Mouse (Mus musculus) midbrain, embryonic 15.5 days (tissue): ENCODE data around the gene Ndufv1. TPM values are rescaled to one million over a fixed set of nuclear protein-coding genes. Genes with fewer than 3 reads are reported as not detected.

ENCODE experiments used
- ATAC-seq: fragments of 200-750 bp; cut with Nextera tagmentation; replicated peaks from 2 replicates; pipeline ENCODE4 v1.8.0; 2017; ENCODE audit warnings: moderate TSS enrichment
- H3K27ac ChIP-seq: fragments of 300-500 bp; sonication (generic); 2 replicates; pipeline ENCODE4 v1.5.1; 2015; ENCODE audit warnings: mild to moderate bottlenecking, inconsistent platforms
- H3K27me3 ChIP-seq: fragments of 300-500 bp; sonication (generic); replicated peaks from 2 replicates; pipeline ENCODE4 v1.6.1; 2015; ENCODE audit warnings: inconsistent platforms
- H3K36me3 ChIP-seq: fragments of 300-500 bp; sonication (generic); replicated peaks from 2 replicates; pipeline ENCODE4 v1.6.1; 2015; ENCODE audit warnings: inconsistent platforms
- H3K4me1 ChIP-seq: fragments of 300-500 bp; sonication (generic); 2 replicates; pipeline ENCODE4 v1.6.1; 2015; ENCODE audit warnings: inconsistent platforms
- H3K4me2 ChIP-seq: fragments of 300-500 bp; sonication (generic); 2 replicates; pipeline ENCODE4 v1.6.1; 2015; ENCODE audit warnings: inconsistent platforms, mild to moderate bottlenecking, moderate library complexity
- H3K4me3 ChIP-seq: fragments of 300-500 bp; sonication (generic); 2 replicates; pipeline ENCODE4 v1.5.1; 2015; ENCODE audit warnings: mild to moderate bottlenecking, inconsistent platforms
- H3K9ac ChIP-seq: fragments of 300-500 bp; sonication (generic); 2 replicates; pipeline ENCODE4 v1.6.1; 2015; ENCODE audit warnings: mild to moderate bottlenecking, inconsistent platforms
- H3K9me3 ChIP-seq: fragments of 300-500 bp; sonication (generic); 2 replicates; pipeline ENCODE4 v1.6.1; 2016; ENCODE audit warnings: inconsistent platforms
- WGBS: fragments of 180-500 bp; shearing (Covaris S2); methylation state at CpG from one replicate; pipeline ENCODE4 v1.1.7; 2015; ENCODE audit warnings: mixed read lengths; 5-methylcytosine and 5-hydroxymethylcytosine counted together
- polyA plus RNA-seq: library from polyadenylated mRNA; unstranded; fragments of >200 nt; fragmentation: Nextera tagmentation; extraction: Ambion mirVana; gene quantifications from 2 replicates; pipeline ENCODE4 v1.2.1, GENCODE M21; 2015

The Ndufv1 gene
- polyA plus RNA-seq, 1 experiment from 2014 or later: 239 TPM

DNA sequence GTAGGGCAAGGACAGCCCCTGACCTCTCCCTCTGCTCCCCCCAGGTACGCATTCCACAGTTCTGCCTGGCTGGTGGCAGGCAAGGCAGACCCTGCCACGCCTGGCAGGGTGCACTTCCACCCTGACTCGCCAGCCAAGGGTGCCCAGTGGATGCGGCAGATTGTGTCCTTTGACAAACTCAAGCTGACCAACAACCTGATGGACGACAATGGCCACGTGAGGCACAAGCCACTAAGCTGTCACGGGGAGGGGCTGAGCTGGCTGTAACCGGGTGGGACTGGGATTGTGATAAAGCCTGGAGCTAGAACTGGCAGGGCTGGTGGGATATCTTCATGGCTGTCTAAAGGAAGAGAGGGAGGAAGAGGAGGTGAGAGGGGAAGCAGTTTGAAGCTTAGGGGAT, 15.4 kb downstream of the Ndufv1 start:
- Histone ChIP-seq H3K4me3 (no peak overlapping the region), H3K9ac (no peak overlapping the region), H3K4me1 (peaks cover 20% of the 10 kb centered on the region), H3K36me3 (no peaks in the 10 kb centered on the region), H3K9me3 (no peaks in the 10 kb centered on the region), H3K4me2 (no peak overlapping the region), H3K27ac (no peak overlapping the region), H3K27me3 (peaks cover 2% of the 10 kb centered on the region; the same call in 1 of the 2 replicates)
- no peak for ATAC-seq
- WGBS: 65% methylated on average over 8 of the region's 8 CpGs

DNA sequence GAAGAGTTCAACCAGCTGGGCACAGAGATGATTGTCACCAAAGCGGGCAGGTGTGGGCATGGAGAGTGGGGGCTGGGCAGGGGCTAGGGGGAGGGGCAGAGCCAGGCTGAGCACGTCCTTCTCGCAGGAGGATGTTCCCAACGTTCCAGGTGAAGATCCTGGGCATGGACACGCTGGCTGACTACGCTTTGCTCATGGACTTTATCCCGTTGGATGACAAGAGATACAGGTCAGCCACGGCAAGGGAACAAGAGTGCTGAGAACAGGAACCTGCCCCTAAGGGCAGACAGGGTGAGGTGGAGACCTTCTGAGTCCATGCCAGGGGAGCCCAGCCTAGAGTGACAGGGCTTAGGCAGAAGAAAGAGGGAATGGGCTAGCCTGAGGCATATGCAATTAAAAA, 15.9 kb downstream of the Ndufv1 start:
- H3K9me3 ChIP-seq: no peaks in the 10 kb centered on the region
- no peak overlapping the region for H3K4me3 ChIP-seq
- 75% methylated on average over 8 of the region's 8 CpGs for WGBS
- no peak overlapping the region for H3K27ac ChIP-seq
- H3K4me1 ChIP-seq: peaks cover 18% of the 10 kb centered on the region
- H3K27me3 ChIP-seq: peaks cover 2% of the 10 kb centered on the region; the same call in 1 of the 2 replicates
- no peak for ATAC-seq
- H3K4me2 ChIP-seq: no peak overlapping the region
- no peak overlapping the region for H3K9ac ChIP-seq
- no peaks in the 10 kb centered on the region for H3K36me3 ChIP-seq

DNA sequence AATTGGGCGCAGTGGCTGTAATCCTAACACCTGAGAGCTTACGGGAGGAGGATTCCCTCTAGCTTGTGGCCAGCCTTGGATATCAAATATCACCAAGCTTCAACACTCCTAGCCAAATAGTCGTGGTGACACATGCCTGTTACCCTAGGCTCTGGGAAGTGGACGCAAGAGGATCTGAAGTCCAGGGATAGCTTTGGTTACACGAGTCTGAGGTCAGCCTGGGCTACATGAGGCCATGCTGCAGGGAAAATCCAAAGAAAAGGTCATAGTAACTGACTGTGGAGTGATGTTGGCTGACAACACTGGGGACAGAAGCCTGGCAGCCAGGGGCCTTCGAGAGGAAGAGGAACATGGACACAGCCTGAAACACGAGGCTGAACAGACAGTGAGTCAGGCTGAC, 16.5 kb downstream of the Ndufv1 start:
- H3K4me2 ChIP-seq: no peak overlapping the region
- 78% methylated on average over 7 of the region's 7 CpGs for WGBS
- H3K27me3 ChIP-seq: peaks cover 2% of the 10 kb centered on the region; the same call in 1 of the 2 replicates
- H3K9ac ChIP-seq: no peak overlapping the region
- H3K27ac ChIP-seq: no peak overlapping the region
- ATAC-seq: no peak
- H3K36me3 ChIP-seq: no peaks in the 10 kb centered on the region
- H3K4me1 ChIP-seq: peaks cover 12% of the 10 kb centered on the region
- no peak overlapping the region for H3K4me3 ChIP-seq
- H3K9me3 ChIP-seq: no peaks in the 10 kb centered on the region

GRCm38 (mm10) chr19:3995505-3995904, 17.1 kb downstream of the Ndufv1 start:
- 84% methylated on average over 3 of the region's 3 CpGs for WGBS
- no peaks in the 10 kb centered on the region for H3K36me3 ChIP-seq
- peaks cover 8% of the 10 kb centered on the region for H3K4me1 ChIP-seq
- H3K4me2 ChIP-seq: no peak overlapping the region
- ATAC-seq: no peak
- no peak overlapping the region for H3K4me3 ChIP-seq
- H3K27ac ChIP-seq: no peak overlapping the region
- H3K27me3 ChIP-seq: peaks cover 2% of the 10 kb centered on the region; the same call in 1 of the 2 replicates
- no peaks in the 10 kb centered on the region for H3K9me3 ChIP-seq
- no peak overlapping the region for H3K9ac ChIP-seq

DNA sequence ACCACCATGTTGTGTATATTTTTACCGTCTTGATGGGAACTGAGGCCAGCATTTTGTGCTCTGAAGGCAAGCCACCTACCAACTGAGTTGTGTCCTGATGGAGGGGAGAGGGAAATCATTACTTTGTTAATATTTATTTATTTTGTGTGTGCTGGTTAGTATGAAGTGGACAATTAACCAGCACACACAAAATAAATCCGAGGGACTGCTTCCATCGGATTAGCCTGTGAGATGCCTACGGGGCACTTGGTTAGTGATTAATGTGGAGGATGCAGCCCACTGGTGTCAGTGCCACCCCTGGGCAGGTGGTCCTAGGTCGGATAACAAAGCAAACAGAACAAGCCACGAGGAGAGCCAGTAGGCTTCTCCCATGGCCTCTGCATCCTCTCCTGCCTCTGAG, 17.7 kb downstream of the Ndufv1 start:
- peaks cover 8% of the 10 kb centered on the region for H3K4me1 ChIP-seq
- no peaks in the 10 kb centered on the region for H3K9me3 ChIP-seq
- H3K36me3 ChIP-seq: no peaks in the 10 kb centered on the region
- peaks cover 2% of the 10 kb centered on the region; the same call in 1 of the 2 replicates for H3K27me3 ChIP-seq
- no peak overlapping the region for H3K4me3 ChIP-seq
- 74% methylated on average over 6 of the region's 6 CpGs for WGBS
- no peak for ATAC-seq
- H3K4me2 ChIP-seq: no peak overlapping the region
- no peak overlapping the region for H3K9ac ChIP-seq
- no peak overlapping the region for H3K27ac ChIP-seq

DNA sequence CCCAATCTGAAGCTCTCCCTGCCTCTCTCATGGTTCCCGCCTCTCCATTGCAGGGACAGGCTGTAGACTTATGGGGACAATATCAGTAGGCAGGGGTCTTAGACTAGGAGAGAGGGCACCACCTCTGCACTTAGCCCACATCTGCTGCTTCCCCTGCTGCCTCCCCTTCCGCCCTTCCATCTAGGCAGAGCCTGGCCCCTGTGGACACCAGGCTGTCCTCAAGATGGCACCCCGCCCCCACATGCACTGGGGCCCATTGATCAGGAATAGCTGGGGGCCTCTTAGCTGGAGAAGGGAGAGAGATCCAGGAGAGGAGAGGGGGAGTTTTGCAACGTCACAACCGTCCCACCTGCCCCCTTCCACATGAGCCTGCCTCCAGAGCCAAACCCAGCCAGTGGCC, 20.2 kb downstream of the Ndufv1 start, which contains the start of gene Tbx10:
Gene Tbx10 (plus strand): TSS at position 337 of the 400 bp plus-strand sequence.
- Histone ChIP-seq H3K4me2 (no peak within 1 kb of the TSS), H3K4me1 (no peaks in the 10 kb centered on the region), H3K27me3 (peaks cover 2% of the 10 kb centered on the region; the same call in 1 of the 2 replicates), H3K4me3 (no peak within 1 kb of the TSS), H3K9ac (no peak within 1 kb of the TSS), H3K36me3 (no peaks in the 10 kb centered on the region), H3K27ac (no peak within 1 kb of the TSS), H3K9me3 (no peaks in the 10 kb centered on the region)
- WGBS: 52% methylated on average over 5 of the region's 5 CpGs
- no peak for ATAC-seq

DNA sequence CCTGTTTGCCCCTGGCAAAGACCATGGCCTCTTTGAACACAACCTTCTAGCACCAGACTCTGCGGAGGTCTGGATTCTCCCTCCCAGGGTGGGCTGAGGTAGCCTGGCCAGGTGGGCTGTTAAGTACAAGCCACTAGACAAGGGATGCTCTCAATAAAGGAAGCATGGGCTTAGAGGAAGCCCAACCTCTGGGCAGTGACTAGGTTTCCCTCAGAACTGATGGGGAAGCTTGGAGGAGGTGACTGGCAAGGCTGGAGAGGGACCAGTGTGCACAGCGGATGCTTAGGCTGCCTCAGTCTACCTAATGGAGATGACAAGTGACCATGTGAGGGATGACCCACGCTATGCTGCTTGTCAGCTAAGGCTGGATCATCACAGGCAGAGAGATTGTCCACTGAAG, 20.6 kb downstream of the Ndufv1 start:
- Histone ChIP-seq H3K36me3 (no peaks in the 10 kb centered on the region), H3K4me3 (no peak overlapping the region), H3K27me3 (peaks cover 2% of the 10 kb centered on the region; the same call in 1 of the 2 replicates), H3K4me1 (no peaks in the 10 kb centered on the region), H3K9ac (no peak overlapping the region), H3K27ac (no peak overlapping the region), H3K9me3 (no peaks in the 10 kb centered on the region), H3K4me2 (no peak overlapping the region)
- ATAC-seq: no peak
- WGBS: 91% methylated on average over 3 of the region's 3 CpGs

DNA sequence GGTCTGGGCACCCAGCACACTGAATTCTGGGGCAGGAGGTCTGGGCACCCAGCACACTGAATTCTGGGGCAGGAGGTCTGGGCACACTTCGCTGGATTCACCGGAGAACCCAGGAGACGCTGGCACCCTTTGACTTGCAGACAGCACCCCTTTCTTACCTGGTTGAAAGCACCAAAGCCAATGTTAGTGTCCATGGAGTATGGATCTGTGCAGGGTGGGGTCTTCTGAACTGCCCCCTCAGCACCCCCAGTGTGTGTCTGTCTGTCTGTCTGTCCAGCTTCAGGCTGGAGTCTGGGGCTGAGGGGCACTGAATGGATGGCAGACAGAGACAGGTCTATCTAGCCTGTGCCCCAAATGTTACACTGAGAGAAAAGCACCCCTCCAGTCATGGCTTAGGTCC, 21.0 kb downstream of the Ndufv1 start:
- no peak overlapping the region for H3K4me2 ChIP-seq
- H3K9me3 ChIP-seq: no peaks in the 10 kb centered on the region
- no peaks in the 10 kb centered on the region for H3K36me3 ChIP-seq
- H3K4me3 ChIP-seq: no peak overlapping the region
- H3K9ac ChIP-seq: no peak overlapping the region
- 93% methylated on average over 3 of the region's 3 CpGs for WGBS
- H3K4me1 ChIP-seq: no peaks in the 10 kb centered on the region
- no peak overlapping the region for H3K27ac ChIP-seq
- H3K27me3 ChIP-seq: peaks cover 2% of the 10 kb centered on the region; the same call in 1 of the 2 replicates
- ATAC-seq: no peak

- H3K4me1 ChIP-seq: no peaks in the 10 kb centered on the region
- H3K9ac ChIP-seq: no peak overlapping the region
- H3K4me3 ChIP-seq: no peak overlapping the region
- ATAC-seq: no peak
- peaks cover 2% of the 10 kb centered on the region; the same call in 1 of the 2 replicates for H3K27me3 ChIP-seq
- no peaks in the 10 kb centered on the region for H3K9me3 ChIP-seq
- 74% methylated on average over 6 of the region's 6 CpGs for WGBS
- no peaks in the 10 kb centered on the region for H3K36me3 ChIP-seq
- H3K27ac ChIP-seq: no peak overlapping the region
- no peak overlapping the region for H3K4me2 ChIP-seq
Observed at GRCm38 (mm10) chr19:3990804-3991203, 21.8 kb downstream of the Ndufv1 start.

DNA sequence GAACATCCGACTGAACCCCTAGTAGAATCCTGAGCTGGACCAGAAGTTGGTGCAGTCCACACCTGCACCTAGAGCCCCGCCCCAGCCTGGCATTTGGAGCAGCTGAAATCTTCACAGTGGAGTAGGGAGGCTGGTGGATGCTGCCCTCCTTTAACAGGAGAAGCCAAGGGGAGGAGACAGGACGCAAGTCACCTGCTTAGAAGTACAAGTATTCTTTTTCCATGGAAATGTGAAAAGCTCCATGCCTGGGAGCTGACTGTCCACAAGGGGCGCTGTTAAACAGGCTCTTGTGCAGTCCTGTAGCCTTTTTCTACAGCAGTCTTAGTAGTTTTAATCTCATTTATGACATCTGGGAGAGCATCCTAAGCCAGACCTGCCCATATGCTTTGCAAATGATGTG, 23.9 kb downstream of the Ndufv1 start:
- H3K27me3 ChIP-seq: peaks cover 2% of the 10 kb centered on the region; the same call in 1 of the 2 replicates
- 84% methylated on average over 4 of the region's 4 CpGs for WGBS
- no peak overlapping the region for H3K4me2 ChIP-seq
- H3K9me3 ChIP-seq: no peaks in the 10 kb centered on the region
- H3K9ac ChIP-seq: no peak overlapping the region
- no peak for ATAC-seq
- H3K36me3 ChIP-seq: no peaks in the 10 kb centered on the region
- no peaks in the 10 kb centered on the region for H3K4me1 ChIP-seq
- no peak overlapping the region for H3K27ac ChIP-seq
- no peak overlapping the region for H3K4me3 ChIP-seq

DNA sequence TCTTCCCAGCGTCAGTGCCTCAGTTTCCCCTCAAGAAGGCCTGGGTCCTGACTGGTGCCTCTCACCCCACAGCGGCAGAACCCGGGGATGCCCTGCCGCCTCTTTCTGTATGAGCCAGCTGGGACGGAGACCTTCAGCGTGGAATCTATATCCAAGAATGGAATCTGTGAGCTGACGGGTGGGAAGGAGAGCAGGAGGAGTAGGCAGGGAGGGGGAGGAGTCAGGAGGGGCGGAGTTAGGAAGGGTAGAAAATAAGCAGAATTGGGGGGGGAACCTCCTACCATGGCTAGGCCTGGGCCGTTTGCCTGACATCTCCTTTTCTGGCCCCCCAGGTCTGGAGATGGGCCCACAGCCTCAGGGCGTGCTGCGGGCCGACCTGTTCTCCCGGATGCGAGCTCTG, 24.5 kb downstream of the Ndufv1 start:
- no peak for ATAC-seq
- Histone ChIP-seq H3K27ac (no peak overlapping the region), H3K4me3 (no peak overlapping the region), H3K4me1 (no peaks in the 10 kb centered on the region), H3K4me2 (no peak overlapping the region), H3K9me3 (no peaks in the 10 kb centered on the region), H3K36me3 (no peaks in the 10 kb centered on the region), H3K9ac (no peak overlapping the region), H3K27me3 (peaks cover 2% of the 10 kb centered on the region; the same call in 1 of the 2 replicates)
- WGBS: 87% methylated on average over 14 of the region's 14 CpGs

- H3K27me3 ChIP-seq: no peaks in the 10 kb centered on the region
- no peak within 1 kb of the TSS for H3K27ac ChIP-seq
- 19% methylated on average over 8 of the region's 8 CpGs for WGBS
- H3K9ac ChIP-seq: no peak within 1 kb of the TSS
- H3K36me3 ChIP-seq: no peaks in the 10 kb centered on the region
- no peak for ATAC-seq
- H3K4me3 ChIP-seq: no peak within 1 kb of the TSS
- no peak within 1 kb of the TSS for H3K4me2 ChIP-seq
- no peaks in the 10 kb centered on the region for H3K9me3 ChIP-seq
- no peaks in the 10 kb centered on the region for H3K4me1 ChIP-seq
Observed at GRCm38 (mm10) chr19:3986334-3986733, 26.3 kb downstream of the Ndufv1 start, which contains the start of gene Acy3. Gene Acy3 (plus strand): TSS chr19:3986570.

DNA sequence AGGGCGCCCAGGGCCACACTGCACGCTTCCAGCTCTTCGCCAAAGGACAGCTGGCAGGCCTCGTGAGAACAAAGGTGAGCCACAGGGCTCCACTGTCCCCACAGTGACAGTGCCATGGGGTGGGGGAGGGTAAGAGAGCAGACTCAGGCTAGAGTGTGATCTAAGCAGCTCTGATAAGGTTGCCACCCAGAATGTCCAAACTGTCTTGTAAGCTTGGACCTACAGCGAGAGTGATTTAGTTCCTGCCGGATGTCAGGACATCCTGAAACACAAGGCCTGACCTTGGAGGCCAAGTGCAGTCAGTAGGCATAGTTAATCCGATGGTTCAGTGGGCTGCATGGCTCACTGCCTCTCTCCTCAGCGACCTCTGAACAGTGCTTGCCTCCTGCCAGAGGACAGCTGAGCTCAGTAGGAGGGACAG, 27.3 kb downstream of the Ndufv1 start:
- H3K4me1 ChIP-seq: no peaks in the 10 kb centered on the region
- no peak overlapping the region for H3K4me2 ChIP-seq
- H3K27me3 ChIP-seq: no peaks in the 10 kb centered on the region; the same call in 1 of the 2 replicates
- ATAC-seq: no peak
- H3K36me3 ChIP-seq: no peaks in the 10 kb centered on the region
- 16% methylated on average over 8 of the region's 8 CpGs for WGBS
- H3K9ac ChIP-seq: no peak overlapping the region
- H3K9me3 ChIP-seq: no peaks in the 10 kb centered on the region
- H3K27ac ChIP-seq: no peak overlapping the region
- H3K4me3 ChIP-seq: no peak overlapping the region
